Mouse (Mus musculus): ENCODE measurements around the gene Fgf10.

GRCm38 (mm10) chr13:118772188-118772587 is 102.6 kb downstream of the Fgf10 start:
- TF ChIP-seq CTCF (IDR thresholded peaks at IDR 0.05; ENCODE audit: insufficient read depth, low read length): no peak
- TF ChIP-seq POLR2A (IDR thresholded peaks at IDR 0.05; ENCODE audit: borderline replicate concordance, extremely low read depth, low read depth, low read length): no peak
